In genomic region chr2:164603482-164603881, GRCm38 (mm10) we compare ENCODE assay signal across 32 mouse cellular contexts. TPM values are rescaled to one million over a fixed set of nuclear protein-coding genes. Genes with fewer than 3 reads are reported as not detected.
DNase-seq lines count a peak whose midpoint lies in the region; ATAC-seq and TF ChIP-seq lines count a peak whose summit lies in the region.
"Had no signal": no experiment of that assay in that cellular context is flagged by ENCODE, and none has a peak within 500 bp of the region (broad histone marks: within the 10 kb centered on the region; RNA-seq: fewer than 3 reads in every experiment).

No protein-coding gene starts in this region.

- no peak overlapping the region for H3K4me3 ChIP-seq in kidney, postnatal 0 days (replicated peaks; ENCODE audit: low read depth, low read length)
- H3K4me3 ChIP-seq in kidney, embryonic 16.5 days (ENCODE audit: low read length): no peak overlapping the region
- no peak overlapping the region for H3K4me3 ChIP-seq in lung, embryonic 14.5 days (ENCODE audit: low read depth, low read length)
- no peak overlapping the region for H3K4me3 ChIP-seq in lung, adult 2 months (replicated peaks; ENCODE audit: extremely low read depth, low read depth, low read length)
- H3K4me3 ChIP-seq: forebrain, embryonic 15.5 days; heart, embryonic 10.5 days; heart, embryonic 15.5 days; limb, embryonic 10.5 days; limb, embryonic 15.5 days; midbrain, embryonic 10.5 days; myocyte; neural tube, embryonic 12.5 days had no signal

- no peaks in the 10 kb centered on the region for H3K36me3 ChIP-seq in kidney, postnatal 0 days (ENCODE audit: insufficient read depth, low read length)
- no peaks in the 10 kb centered on the region for H3K36me3 ChIP-seq in kidney, embryonic 16.5 days (ENCODE audit: insufficient read depth, low read length)
- H3K36me3 ChIP-seq in lung, embryonic 14.5 days (ENCODE audit: insufficient read depth): no peaks in the 10 kb centered on the region
- H3K36me3 ChIP-seq: forebrain, embryonic 15.5 days; heart, embryonic 10.5 days; heart, embryonic 15.5 days; limb, embryonic 10.5 days; limb, embryonic 15.5 days; midbrain, embryonic 10.5 days; neural tube, embryonic 12.5 days had no signal

- ATAC-seq in kidney, postnatal 0 days (replicated peaks; ENCODE audit: low FRiP score, low read depth): no peak
- no peak for ATAC-seq in kidney, embryonic 16.5 days (ENCODE audit: low FRiP score, low TSS enrichment)
- no peak for ATAC-seq in lung, embryonic 14.5 days (ENCODE audit: insufficient read depth)
- ATAC-seq: forebrain, embryonic 15.5 days; intestine, postnatal 0 days; midbrain, embryonic 16.5 days had no signal

- no peaks in the 10 kb centered on the region for H3K4me1 ChIP-seq in kidney, postnatal 0 days (replicated peaks; ENCODE audit: insufficient read depth, low read length)
- no peaks in the 10 kb centered on the region for H3K4me1 ChIP-seq in kidney, embryonic 16.5 days (ENCODE audit: insufficient read depth, low read length)
- H3K4me1 ChIP-seq in lung, embryonic 14.5 days (ENCODE audit: insufficient read depth): no peaks in the 10 kb centered on the region
- no peaks in the 10 kb centered on the region for H3K4me1 ChIP-seq in lung, adult 2 months (ENCODE audit: control insufficient read depth, insufficient read depth, low read length)
- H3K4me1 ChIP-seq: forebrain, embryonic 15.5 days; heart, embryonic 10.5 days; heart, embryonic 15.5 days; limb, embryonic 10.5 days; limb, embryonic 15.5 days; midbrain, embryonic 10.5 days; neural tube, embryonic 12.5 days had no signal

- H3K4me2 ChIP-seq in kidney, postnatal 0 days (ENCODE audit: low read length): no peak overlapping the region
- H3K4me2 ChIP-seq in kidney, embryonic 16.5 days (replicated peaks; ENCODE audit: low read depth, low read length): no peak overlapping the region
- no peak overlapping the region for H3K4me2 ChIP-seq in lung, embryonic 14.5 days
- H3K4me2 ChIP-seq: forebrain, embryonic 15.5 days; heart, embryonic 15.5 days; limb, embryonic 15.5 days; neural tube, embryonic 12.5 days had no signal

- no peak for DNase-seq in kidney, postnatal 0 days (ENCODE audit: low spot score)
- DNase-seq in lung, embryonic 14.5 days: no peak
- no peak for DNase-seq in lung, adult 2 months
- DNase-seq in ES-CJ7 (ENCODE audit: low read depth, low spot score) (peak; percentile 55), ZHBTc4 (ENCODE audit: low read depth, low spot score) (peak; percentile 75)
- DNase-seq in urinary bladder, postnatal 36 days (ENCODE audit: low spot score in 2 of 2): no peak
- no peak for DNase-seq in thymus, adult 18-20 months
- DNase-seq: adrenal gland, postnatal 10 days; cerebellum, adult 11 months; cerebellum, adult 9-10 months; cerebellum, postnatal 36 days; gastrocnemius, postnatal 25 days; heart, adult 11 months; kidney, adult 9 months; kidney, postnatal 25 days; lung, postnatal 14 days; thymus, postnatal 25 days had no signal

- TF ChIP-seq CTCF in kidney, postnatal 0 days (IDR thresholded peaks at IDR 0.05; ENCODE audit: low read depth): peak; percentile 26; the same call in 1 of the 2 replicates
- TF ChIP-seq CTCF in lung, embryonic 14.5 days (IDR thresholded peaks at IDR 0.05; ENCODE audit: low read depth): peak; percentile 19; the same call in 1 of the 2 replicates
- no peak for TF ChIP-seq CTCF in lung, adult 2 months (IDR thresholded peaks at IDR 0.05; ENCODE audit: insufficient read depth, low read length)

- no peaks in the 10 kb centered on the region for H3K9me3 ChIP-seq in kidney, postnatal 0 days (replicated peaks; ENCODE audit: low read length)
- no peaks in the 10 kb centered on the region for H3K9me3 ChIP-seq in kidney, embryonic 16.5 days (ENCODE audit: low read length)
- H3K9me3 ChIP-seq in lung, embryonic 14.5 days (ENCODE audit: low read depth, low read length): no peaks in the 10 kb centered on the region
- H3K9me3 ChIP-seq: forebrain, embryonic 15.5 days; heart, embryonic 10.5 days; limb, embryonic 10.5 days; limb, embryonic 15.5 days had no signal

- H3K27ac ChIP-seq in kidney, postnatal 0 days: no peak overlapping the region
- H3K27ac ChIP-seq in kidney, embryonic 16.5 days (ENCODE audit: low read length): no peak overlapping the region
- H3K27ac ChIP-seq in lung, embryonic 14.5 days (ENCODE audit: low read depth): no peak overlapping the region
- H3K27ac ChIP-seq: forebrain, embryonic 15.5 days; heart, embryonic 10.5 days; heart, embryonic 15.5 days; limb, embryonic 10.5 days; limb, embryonic 15.5 days; midbrain, embryonic 10.5 days; neural tube, embryonic 12.5 days had no signal

- no peak overlapping the region for H3K9ac ChIP-seq in kidney, postnatal 0 days (ENCODE audit: low read depth, low read length)
- H3K9ac ChIP-seq in kidney, embryonic 16.5 days (replicated peaks; ENCODE audit: low read length): no peak overlapping the region
- no peak overlapping the region for H3K9ac ChIP-seq in lung, embryonic 14.5 days
- H3K9ac ChIP-seq: forebrain, embryonic 15.5 days; heart, embryonic 15.5 days; limb, embryonic 15.5 days; neural tube, embryonic 12.5 days had no signal

- H3K27me3 ChIP-seq in kidney, postnatal 0 days (ENCODE audit: insufficient read depth, low read length): no peaks in the 10 kb centered on the region
- no peaks in the 10 kb centered on the region for H3K27me3 ChIP-seq in kidney, embryonic 16.5 days (ENCODE audit: insufficient read depth, low read length)
- no peaks in the 10 kb centered on the region for H3K27me3 ChIP-seq in lung, embryonic 14.5 days (ENCODE audit: insufficient read depth, low read length)
- H3K27me3 ChIP-seq: forebrain, embryonic 15.5 days; limb, embryonic 15.5 days; neural tube, embryonic 12.5 days had no signal

- TF ChIP-seq POLR2A in lung, adult 2 months (IDR thresholded peaks at IDR 0.05; ENCODE audit: borderline replicate concordance, extremely low read depth, low read depth, low read length): no peak

- WGBS in kidney, postnatal 0 days: 95% methylated on average over 3 of the region's 3 CpGs
- 85% methylated on average over 3 of the region's 3 CpGs for WGBS in kidney, embryonic 16.5 days
- 80% methylated on average over 3 of the region's 3 CpGs for WGBS in lung, embryonic 14.5 days
- 88% methylated on average over 3 of the region's 3 CpGs for WGBS in lung, adult 2 months

RNA-seq across cellular contexts. Expression of gene Wfdc6b, which starts 9.8 kb away (rescaled TPM):
- polyA plus RNA-seq in kidney, postnatal 0 days (2015; fragmentation: Nextera tagmentation; extraction: Ambion mirVana): not detected in 2 replicates
- not detected in 2 replicates for polyA plus RNA-seq in kidney, embryonic 16.5 days (2015; fragmentation: Nextera tagmentation; extraction: Ambion mirVana)
- not detected in 2 replicates for polyA plus RNA-seq in lung, embryonic 14.5 days (2014; fragmentation: Nextera tagmentation; extraction: Ambion mirVana)
- polyA plus RNA-seq in lung, adult 2 months (2012; rRNA removed): 1.3 and 1.9 TPM in 2 replicates
- polyA plus RNA-seq: embryonic facial prominence, embryonic 11.5 days; forebrain, embryonic 15.5 days; frontal cortex, adult 2 months; heart, embryonic 10.5 days; heart, embryonic 15.5 days; hindbrain, embryonic 11.5 days; intestine, postnatal 0 days; limb, embryonic 10.5 days; limb, embryonic 15.5 days; liver, embryonic 16.5 days; midbrain, embryonic 10.5 days; midbrain, embryonic 16.5 days; myocyte; neural tube, embryonic 12.5 days had no signal

RNA-seq across cellular contexts. Expression of gene Wfdc8, which starts 9.9 kb away (rescaled TPM):
- polyA plus RNA-seq in kidney, postnatal 0 days (2015; fragmentation: Nextera tagmentation; extraction: Ambion mirVana): 0.05 TPM in 1 of 2 replicates, not detected in the other
- not detected in 2 replicates for polyA plus RNA-seq in kidney, embryonic 16.5 days (2015; fragmentation: Nextera tagmentation; extraction: Ambion mirVana)
- polyA plus RNA-seq in lung, embryonic 14.5 days (2014; fragmentation: Nextera tagmentation; extraction: Ambion mirVana): not detected in 2 replicates
- 5.3 and 8.5 TPM in 2 replicates for polyA plus RNA-seq in lung, adult 2 months (2012; rRNA removed)
- polyA plus RNA-seq: embryonic facial prominence, embryonic 11.5 days; forebrain, embryonic 15.5 days; frontal cortex, adult 2 months; heart, embryonic 10.5 days; heart, embryonic 15.5 days; hindbrain, embryonic 11.5 days; intestine, postnatal 0 days; limb, embryonic 10.5 days; limb, embryonic 15.5 days; liver, embryonic 16.5 days; midbrain, embryonic 10.5 days; midbrain, embryonic 16.5 days; myocyte; neural tube, embryonic 12.5 days had no signal

RNA-seq across cellular contexts. Expression of gene Eppin, which starts 10.1 kb away (rescaled TPM):
- 0.16 TPM in 1 of 2 replicates, not detected in the other for polyA plus RNA-seq in kidney, postnatal 0 days (2015; fragmentation: Nextera tagmentation; extraction: Ambion mirVana)
- polyA plus RNA-seq in kidney, embryonic 16.5 days (2015; fragmentation: Nextera tagmentation; extraction: Ambion mirVana): not detected in 2 replicates
- not detected in 2 replicates for polyA plus RNA-seq in lung, embryonic 14.5 days (2014; fragmentation: Nextera tagmentation; extraction: Ambion mirVana)
- 0.27 and 0.65 TPM in 2 replicates for polyA plus RNA-seq in lung, adult 2 months (2012; rRNA removed)
- polyA plus RNA-seq: embryonic facial prominence, embryonic 11.5 days; forebrain, embryonic 15.5 days; frontal cortex, adult 2 months; heart, embryonic 10.5 days; heart, embryonic 15.5 days; hindbrain, embryonic 11.5 days; intestine, postnatal 0 days; limb, embryonic 10.5 days; limb, embryonic 15.5 days; liver, embryonic 16.5 days; midbrain, embryonic 10.5 days; midbrain, embryonic 16.5 days; myocyte; neural tube, embryonic 12.5 days had no signal

RNA-seq across cellular contexts. Expression of gene Wfdc6a, which starts 18.2 kb away (rescaled TPM):
- polyA plus RNA-seq in kidney, postnatal 0 days (2015; fragmentation: Nextera tagmentation; extraction: Ambion mirVana): not detected in 2 replicates
- not detected in 2 replicates for polyA plus RNA-seq in kidney, embryonic 16.5 days (2015; fragmentation: Nextera tagmentation; extraction: Ambion mirVana)
- 0.65 and 0.95 TPM in 2 replicates for polyA plus RNA-seq in lung, embryonic 14.5 days (2014; fragmentation: Nextera tagmentation; extraction: Ambion mirVana)
- polyA plus RNA-seq in lung, adult 2 months (2012; rRNA removed): 2.3 and 2.4 TPM in 2 replicates
- polyA plus RNA-seq: embryonic facial prominence, embryonic 11.5 days; forebrain, embryonic 15.5 days; heart, embryonic 10.5 days; hindbrain, embryonic 11.5 days; limb, embryonic 10.5 days; midbrain, embryonic 10.5 days; midbrain, embryonic 16.5 days; myocyte; neural tube, embryonic 12.5 days had no signal

RNA-seq across cellular contexts. Expression of gene Spint3, which starts 30.2 kb away (rescaled TPM):
- polyA plus RNA-seq in kidney, postnatal 0 days (2015; fragmentation: Nextera tagmentation; extraction: Ambion mirVana): not detected in 2 replicates
- polyA plus RNA-seq in kidney, embryonic 16.5 days (2015; fragmentation: Nextera tagmentation; extraction: Ambion mirVana): not detected in 2 replicates
- polyA plus RNA-seq in lung, embryonic 14.5 days (2014; fragmentation: Nextera tagmentation; extraction: Ambion mirVana): not detected in 2 replicates
- not detected in 2 replicates for polyA plus RNA-seq in lung, adult 2 months (2012; rRNA removed)
- polyA plus RNA-seq: embryonic facial prominence, embryonic 11.5 days; forebrain, embryonic 15.5 days; frontal cortex, adult 2 months; heart, embryonic 10.5 days; heart, embryonic 15.5 days; hindbrain, embryonic 11.5 days; intestine, postnatal 0 days; limb, embryonic 10.5 days; limb, embryonic 15.5 days; liver, embryonic 16.5 days; midbrain, embryonic 10.5 days; midbrain, embryonic 16.5 days; myocyte; neural tube, embryonic 12.5 days had no signal

Comparison
In these comparisons a context has a peak if more than half of its experiments do, and no peak if none do; other contexts are left out.
1. DNase-seq: peak in ES-CJ7 (single experiment) and ZHBTc4 (single experiment); none in kidney, postnatal 0 days (single experiment), lung, embryonic 14.5 days (single experiment), lung, adult 2 months (single experiment), urinary bladder, postnatal 36 days (0 of 2) and thymus, adult 18-20 months (0 of 2).